Mouse (Mus musculus) bone marrow macrophage, adult 2 months (primary cell): ENCODE measurements around the gene Tmem256. TPM values are rescaled to one million over a fixed set of nuclear protein-coding genes. Genes with fewer than 3 reads are reported as not detected.

Source experiments
- H3K27ac ChIP-seq: 2 replicates; pipeline ENCODE4 v1.5.1; 2012; ENCODE audit warnings: low read depth, low read length; ENCODE audit not compliant: insufficient read depth
- H3K4me1 ChIP-seq: 2 replicates; pipeline ENCODE4 v1.6.1; 2012; ENCODE audit warnings: low read length; ENCODE audit not compliant: control insufficient read depth, insufficient read depth
- H3K4me3 ChIP-seq: 2 replicates; pipeline ENCODE4 v1.5.1; 2012; ENCODE audit warnings: mild to moderate bottlenecking, low read length, moderate library complexity; ENCODE audit not compliant: insufficient read depth
- CTCF ChIP-seq: IDR thresholded peaks from 2 replicates; pipeline ENCODE4 v1.5.1; 2012; ENCODE audit warnings: low read depth, mild to moderate bottlenecking, low read length, moderate library complexity
- POLR2A ChIP-seq: IDR thresholded peaks from 2 replicates; pipeline ENCODE4 v1.6.1; 2012; ENCODE audit warnings: mild to moderate bottlenecking, low read depth, low read length, borderline replicate concordance
- polyA plus RNA-seq: library from polyadenylated mRNA; stranded (reverse); fragments of >200 nt; gene quantifications from 2 replicates; pipeline ENCODE4 v1.2.4, GENCODE M21; 2012; ENCODE audit not compliant: missing spikeins, insufficient read depth, insufficient read length

Tmem256 gene
- polyA plus RNA-seq, 1 experiment: 253 TPM

- TF ChIP-seq CTCF: no peak
- no peak for TF ChIP-seq POLR2A
- H3K4me1 ChIP-seq: peaks cover 26% of the 10 kb centered on the region
- peak overlapping the region; percentile 75 for H3K4me3 ChIP-seq
- peak overlapping the region; percentile 94 for H3K27ac ChIP-seq
These were observed 37.7 kb upstream of the Tmem256 start for GRCm38 (mm10) chr11:69800392-69801197.

DNA sequence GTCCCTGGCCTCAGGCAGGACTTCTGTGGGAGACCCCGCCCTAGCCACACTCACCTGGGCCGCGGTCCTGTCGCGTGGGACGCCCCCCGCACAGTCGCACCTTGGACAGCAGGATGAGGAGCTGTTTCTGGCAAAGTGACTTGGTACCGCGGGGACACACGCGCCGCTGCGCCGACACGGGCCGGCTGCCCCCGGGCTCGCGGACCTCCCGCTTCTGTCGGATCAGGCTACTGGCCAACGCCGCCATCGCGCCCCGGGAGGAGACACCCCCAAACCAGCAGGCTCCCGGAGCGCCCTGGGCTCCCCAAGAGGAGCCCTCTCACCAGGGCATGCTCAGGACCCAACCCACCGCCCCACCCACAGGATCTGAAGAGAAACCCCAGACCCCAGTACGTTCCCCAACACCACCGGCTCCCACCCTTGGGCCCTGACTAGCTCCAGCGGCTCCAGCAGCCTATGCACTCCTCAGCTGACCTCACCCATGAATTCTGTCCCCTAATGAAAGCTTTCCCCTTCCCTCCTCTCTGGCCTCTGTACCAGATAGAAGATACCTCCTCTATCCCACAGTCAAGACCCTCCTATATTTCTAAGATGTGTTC lies 36.8 kb upstream of the Tmem256 start, which contains the start of gene Fgf11:
TSS of gene Fgf11 (minus strand) at position 479 of the 599 bp plus-strand sequence.
- Histone ChIP-seq H3K4me3 (peak within 1 kb of the TSS; percentile 75), H3K27ac (peak within 1 kb of the TSS; percentile 94), H3K4me1 (peaks cover 24% of the 10 kb centered on the region)
- TF ChIP-seq POLR2A (no peak), CTCF (no peak)

DNA sequence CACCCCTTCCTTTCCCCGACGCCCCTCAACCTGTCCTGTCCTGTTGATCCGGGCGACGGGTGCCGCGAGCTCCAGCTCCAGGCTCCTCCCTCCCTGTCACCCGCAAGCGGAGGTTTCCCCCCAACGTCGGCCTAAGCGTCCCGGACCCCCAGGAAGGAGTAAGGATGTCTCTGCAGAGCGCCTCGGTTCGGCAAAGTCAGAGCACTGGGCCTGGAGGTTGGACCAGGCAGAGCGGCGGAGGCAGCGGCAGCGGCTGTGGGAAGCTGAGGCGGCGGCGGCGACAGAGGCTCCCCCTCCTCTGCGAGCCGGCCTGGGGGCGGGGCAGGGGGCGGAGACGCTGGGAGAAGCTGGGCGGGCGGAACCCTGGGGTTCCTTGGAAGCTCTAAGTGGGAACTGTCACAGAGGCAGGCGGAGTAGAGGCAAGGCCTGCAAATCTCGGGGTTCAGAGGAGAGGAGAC lies 35.6 kb upstream of the Tmem256 start:
- H3K4me1 ChIP-seq: peaks cover 19% of the 10 kb centered on the region
- H3K27ac ChIP-seq: peak overlapping the region; percentile 60
- peak overlapping the region; percentile 75 for H3K4me3 ChIP-seq
- TF ChIP-seq POLR2A (no peak), CTCF (no peak)

DNA sequence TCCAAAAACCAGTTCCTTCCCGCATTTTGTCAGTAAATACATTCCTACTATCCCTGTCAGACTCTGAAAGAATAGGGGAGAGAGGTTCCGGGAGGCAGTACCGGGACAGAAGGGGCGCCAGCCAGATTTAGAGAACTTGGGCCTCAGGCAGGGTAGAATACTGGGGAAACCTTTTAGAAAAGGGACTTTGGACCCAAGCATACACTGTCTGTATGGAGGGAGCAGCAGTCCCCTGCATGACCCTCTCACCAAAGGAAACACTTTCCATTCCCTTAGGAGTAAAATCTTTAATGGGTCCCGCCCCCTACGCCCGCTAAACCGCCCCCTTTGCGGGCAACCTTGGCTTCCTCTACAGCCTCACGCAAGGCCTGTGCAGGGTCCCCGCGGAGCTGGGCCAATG lies 35.0 kb upstream of the Tmem256 start:
- Histone ChIP-seq H3K27ac (peak overlapping the region; percentile 49), H3K4me1 (peaks cover 13% of the 10 kb centered on the region)

DNA sequence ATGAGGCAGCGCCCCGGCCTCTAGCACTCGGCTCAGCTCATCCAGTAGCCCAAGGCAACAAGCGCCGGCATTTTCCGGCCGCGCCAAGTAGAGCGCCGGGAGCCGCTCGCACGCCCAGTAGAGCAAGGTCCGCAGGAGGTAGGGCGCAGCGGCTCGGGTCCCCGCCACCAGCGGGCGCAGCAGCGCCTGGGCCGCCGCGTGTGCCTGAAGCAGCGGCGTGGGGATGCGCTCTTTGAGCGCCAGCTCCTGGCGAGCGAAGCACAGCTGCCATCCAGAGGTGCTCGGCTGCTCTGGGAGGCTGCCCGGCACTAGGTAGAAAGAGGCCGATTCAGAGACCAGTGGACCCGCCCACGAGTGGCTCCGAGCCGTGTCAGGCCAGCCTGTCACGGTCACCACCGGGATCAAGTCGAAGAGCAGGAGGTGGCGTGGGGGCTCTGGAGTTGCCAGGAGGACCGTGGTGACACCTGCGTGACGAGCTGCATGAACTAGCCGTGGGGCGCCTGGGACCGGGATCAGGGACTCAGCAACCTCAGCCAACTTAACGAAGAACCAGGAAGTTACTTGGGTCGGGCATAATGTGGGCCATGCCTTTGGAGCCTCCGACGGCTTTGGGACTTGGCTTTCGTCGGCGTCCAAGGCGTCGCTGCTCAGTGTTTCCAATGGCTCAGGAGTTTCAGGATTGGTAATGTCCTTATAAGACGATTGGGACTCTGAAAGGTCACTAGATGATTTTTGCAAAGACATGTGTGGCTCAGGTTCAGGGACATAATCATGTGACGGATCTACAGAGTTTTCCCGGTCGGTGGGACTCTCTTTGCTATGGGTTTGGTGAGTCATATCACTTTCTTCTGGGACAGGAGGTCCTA lies 34.3 kb upstream of the Tmem256 start:
- peak overlapping the region; percentile 75 for H3K4me3 ChIP-seq
- peaks cover 6% of the 10 kb centered on the region for H3K4me1 ChIP-seq
- TF ChIP-seq CTCF (peak; percentile 13; the same call in 1 of the 2 replicates), POLR2A (no peak)
- H3K27ac ChIP-seq: peak overlapping the region; percentile 49

More for the DNA sequence above, 35.0 kb upstream of the Tmem256 start:
- TF ChIP-seq POLR2A: no peak
- no peak for TF ChIP-seq CTCF
- peak overlapping the region; percentile 75 for H3K4me3 ChIP-seq

DNA sequence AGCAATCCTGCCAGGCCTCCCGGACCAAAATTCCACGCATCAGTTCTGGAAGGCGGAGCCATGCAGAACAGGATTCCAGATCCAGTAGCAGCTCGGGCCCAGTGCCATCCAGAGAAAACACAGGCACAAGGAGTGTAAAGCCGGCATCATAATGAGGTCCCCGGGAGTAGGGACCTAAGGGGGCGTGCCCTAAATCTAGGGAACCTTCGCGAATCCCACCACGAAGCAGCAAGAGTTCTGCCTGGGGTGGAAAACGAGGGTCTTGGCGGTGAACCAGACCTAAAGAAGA lies 33.7 kb upstream of the Tmem256 start:
- Histone ChIP-seq H3K4me1 (peaks cover 3% of the 10 kb centered on the region; the same call in 1 of the 2 replicates), H3K27ac (no peak overlapping the region), H3K4me3 (no peak overlapping the region)
- TF ChIP-seq POLR2A (no peak), CTCF (no peak)

DNA sequence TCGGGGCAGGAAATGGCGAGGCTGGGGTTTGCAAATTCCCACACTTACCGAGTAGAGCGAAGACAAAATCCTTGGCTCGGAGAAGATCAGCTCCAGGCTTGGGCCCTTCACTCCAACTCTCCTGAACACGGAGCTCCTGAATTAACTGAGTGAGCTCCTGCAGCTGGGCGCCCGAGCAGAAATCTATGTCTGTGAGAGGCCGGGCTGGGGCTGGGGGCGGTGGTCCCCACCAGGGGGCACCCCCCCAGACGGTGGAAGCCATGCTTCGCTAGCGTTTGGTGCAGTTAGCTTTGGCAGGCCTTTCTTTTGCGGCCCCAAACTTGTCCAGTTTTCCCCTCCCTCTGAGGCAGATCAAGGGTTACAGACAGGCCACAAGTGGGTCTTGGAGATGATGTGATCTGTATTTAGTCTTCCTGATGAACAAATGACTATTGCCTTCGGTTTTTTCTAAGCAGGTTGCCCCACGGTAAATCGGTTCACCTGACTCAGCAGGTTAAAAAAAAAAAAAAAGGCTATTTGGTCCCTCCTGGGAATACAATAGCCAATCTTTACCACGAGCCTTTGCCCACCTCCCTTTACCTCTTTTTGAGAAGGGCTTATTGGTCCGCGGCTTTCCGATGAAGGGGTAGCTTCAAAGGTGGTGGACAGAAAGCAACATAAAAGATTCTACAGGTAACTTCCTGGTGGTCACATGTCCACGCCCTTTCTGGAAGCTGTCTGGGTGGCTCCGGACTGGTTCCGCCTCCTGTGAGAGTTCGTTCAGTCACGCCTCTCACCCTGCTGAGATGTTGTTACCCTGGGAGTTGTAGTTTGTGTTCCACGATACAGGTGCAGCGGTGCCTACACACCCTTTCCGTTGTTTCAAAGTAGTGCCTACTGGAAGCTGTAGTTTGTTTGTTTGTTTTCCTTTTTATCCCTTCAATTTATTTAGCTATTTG lies 33.1 kb upstream of the Tmem256 start, which contains the start of gene Tmem102:
TSS of gene Tmem102 (minus strand) at position 653 of the 938 bp plus-strand sequence.
- no peak within 1 kb of the TSS for H3K4me3 ChIP-seq
- no peak within 1 kb of the TSS for H3K27ac ChIP-seq
- peaks cover 3% of the 10 kb centered on the region; the same call in 1 of the 2 replicates for H3K4me1 ChIP-seq
- TF ChIP-seq CTCF: no peak
- TF ChIP-seq POLR2A: no peak

DNA sequence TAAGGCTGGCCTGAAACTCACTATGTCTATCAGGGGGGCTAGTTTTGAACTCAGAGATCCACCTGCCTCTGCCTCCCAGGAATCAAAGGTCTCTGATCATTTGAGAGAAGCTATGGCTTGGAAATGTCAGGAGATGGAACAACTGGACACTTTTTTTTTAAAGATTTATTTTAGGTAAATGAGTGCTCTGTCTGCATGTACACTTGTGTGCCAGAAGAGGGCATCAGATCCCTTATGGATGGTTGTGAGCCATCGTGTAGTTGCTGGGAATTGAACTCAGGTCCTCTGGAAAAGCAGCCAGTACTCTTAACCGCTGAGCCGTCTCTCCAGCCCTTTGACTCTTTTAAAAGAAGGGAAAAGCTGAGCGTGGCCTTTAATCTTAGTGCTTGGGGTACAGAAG lies 31.9 kb upstream of the Tmem256 start:
- H3K27ac ChIP-seq: no peak overlapping the region
- TF ChIP-seq CTCF: no peak
- TF ChIP-seq POLR2A: no peak
- H3K4me3 ChIP-seq: no peak overlapping the region
- peaks cover 3% of the 10 kb centered on the region; the same call in 1 of the 2 replicates for H3K4me1 ChIP-seq

- TF ChIP-seq CTCF: no peak
- TF ChIP-seq POLR2A: no peak
- Histone ChIP-seq H3K4me1 (peaks cover 3% of the 10 kb centered on the region; the same call in 1 of the 2 replicates), H3K4me3 (no peak overlapping the region), H3K27ac (no peak overlapping the region)
These were observed 30.7 kb upstream of the Tmem256 start for GRCm38 (mm10) chr11:69807641-69808040.
